Mouse (Mus musculus) liver, embryonic 12.5 days (tissue): ENCODE measurements at regions not wholly inside any gene's neighbourhood (a gene's known extent, or its start where the extent isn't known, plus 50 kb on each side); places are given as distances from the start of the nearest gene placed in this dataset.

Experiments
- ATAC-seq: fragments of 200-750 bp; cut with Nextera tagmentation; 2 replicates; pipeline ENCODE4 v1.8.0; 2017; ENCODE audit warnings: moderate number of reproducible peaks, mild to moderate bottlenecking, moderate library complexity
- H3K27ac ChIP-seq: fragments of 300-500 bp; sonication (generic); 2 replicates; pipeline ENCODE4 v1.5.1; 2016; ENCODE audit warnings: mild to moderate bottlenecking
- H3K27me3 ChIP-seq: fragments of 300-500 bp; sonication (generic); replicated peaks from 2 replicates; pipeline ENCODE4 v1.6.1; 2016; ENCODE audit warnings: mild to moderate bottlenecking, moderate library complexity
- H3K36me3 ChIP-seq: fragments of 300-500 bp; sonication (generic); 2 replicates; pipeline ENCODE4 v1.6.1; 2016; ENCODE audit warnings: mild to moderate bottlenecking, moderate library complexity
- H3K4me1 ChIP-seq: fragments of 300-500 bp; sonication (generic); 2 replicates; pipeline ENCODE4 v1.6.1; 2016
- H3K4me2 ChIP-seq: fragments of 300-500 bp; sonication (generic); 2 replicates; pipeline ENCODE4 v1.6.1; 2016; ENCODE audit warnings: mild to moderate bottlenecking, moderate library complexity
- H3K4me3 ChIP-seq: fragments of 300-500 bp; sonication (generic); 2 replicates; pipeline ENCODE4 v1.5.1; 2016; ENCODE audit warnings: mild to moderate bottlenecking, moderate library complexity
- H3K9ac ChIP-seq: fragments of 300-500 bp; sonication (generic); 2 replicates; pipeline ENCODE4 v1.6.1; 2016; ENCODE audit warnings: mild to moderate bottlenecking, moderate library complexity
- H3K9me3 ChIP-seq: fragments of 300-500 bp; sonication (generic); replicated peaks from 2 replicates; pipeline ENCODE4 v1.6.1; 2016; ENCODE audit warnings: mild to moderate bottlenecking, moderate library complexity
- WGBS: fragments of 180-500 bp; shearing (Covaris S2); methylation state at CpG from one replicate; pipeline ENCODE4 v1.1.7; 2016; ENCODE audit not compliant: insufficient replicate concordance; 5-methylcytosine and 5-hydroxymethylcytosine counted together

DNA sequence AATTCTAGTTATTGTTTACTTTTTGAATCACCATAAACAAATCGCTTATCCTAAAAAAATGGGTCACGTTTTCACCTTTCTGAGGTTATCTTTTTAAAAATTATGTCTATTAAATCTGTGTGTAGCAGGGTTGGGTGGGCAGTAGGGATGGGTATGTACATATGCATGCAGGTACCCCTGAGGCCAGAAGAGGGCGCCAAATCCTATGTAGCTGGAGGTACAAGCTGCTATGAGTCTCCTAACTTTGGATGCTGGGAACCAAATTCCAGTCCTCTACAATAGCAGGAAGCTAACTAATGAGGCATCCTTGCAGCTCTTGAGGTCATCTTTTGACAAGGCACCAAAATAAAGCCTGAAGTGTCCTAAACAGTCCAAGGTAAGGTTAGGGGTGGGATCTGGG lies 714.8 kb upstream of the Sox9 start:
- Histone ChIP-seq H3K4me1 (no peaks in the 10 kb centered on the region), H3K4me2 (no peak overlapping the region), H3K36me3 (no peaks in the 10 kb centered on the region), H3K27me3 (no peaks in the 10 kb centered on the region), H3K9me3 (no peaks in the 10 kb centered on the region), H3K27ac (no peak overlapping the region), H3K4me3 (no peak overlapping the region), H3K9ac (no peak overlapping the region)
- 53% methylated on average over 3 of the region's 3 CpGs for WGBS
- no peak for ATAC-seq

DNA sequence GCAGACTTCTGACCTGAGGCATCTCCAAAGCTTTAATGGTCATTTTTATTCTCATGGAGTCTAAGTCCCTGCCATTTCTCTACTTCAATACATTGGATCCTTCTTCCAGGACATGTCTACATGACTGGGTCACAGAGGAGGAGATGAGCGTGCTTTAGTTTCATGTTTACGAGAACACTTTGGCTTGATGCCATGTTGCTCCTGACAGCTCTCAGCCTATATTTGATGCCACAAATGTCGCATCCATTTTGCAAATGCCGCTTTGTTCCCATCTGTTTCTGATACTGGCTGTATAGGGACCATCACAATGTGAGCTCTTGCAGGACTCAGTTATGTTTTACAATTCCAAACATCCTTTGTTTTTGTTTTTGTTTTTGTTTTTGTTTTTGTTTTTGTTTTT lies 713.2 kb upstream of the Sox9 start:
- WGBS = 81% methylated on average over 4 of the region's 4 CpGs
- H3K9me3 ChIP-seq = no peaks in the 10 kb centered on the region
- H3K4me3 ChIP-seq = no peak overlapping the region
- no peaks in the 10 kb centered on the region for H3K27me3 ChIP-seq
- ATAC-seq = no peak
- H3K36me3 ChIP-seq = no peaks in the 10 kb centered on the region
- H3K4me2 ChIP-seq = no peak overlapping the region
- H3K27ac ChIP-seq = no peak overlapping the region
- H3K9ac ChIP-seq = no peak overlapping the region
- no peaks in the 10 kb centered on the region for H3K4me1 ChIP-seq

DNA sequence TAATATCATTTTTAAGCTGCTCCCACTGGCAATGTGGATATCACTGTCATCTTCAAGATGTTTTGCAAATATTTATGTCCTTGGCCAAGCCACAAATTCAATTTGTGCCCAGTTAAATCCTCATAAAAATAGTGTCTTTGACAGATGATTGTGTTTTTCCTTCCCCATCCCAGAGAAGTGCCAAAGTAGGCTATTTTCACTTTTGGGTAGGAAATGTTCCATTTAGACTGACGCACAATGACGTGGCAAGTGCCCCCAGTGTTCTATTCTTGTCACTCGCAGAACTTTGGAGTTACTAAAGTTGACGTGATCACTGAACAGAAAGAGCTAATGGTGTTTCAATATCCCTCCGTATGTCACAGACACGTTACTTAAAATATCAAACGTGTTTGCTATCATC lies 710.5 kb upstream of the Sox9 start:
- Histone ChIP-seq H3K9me3 (no peaks in the 10 kb centered on the region), H3K27me3 (no peaks in the 10 kb centered on the region), H3K36me3 (no peaks in the 10 kb centered on the region), H3K9ac (no peak overlapping the region), H3K27ac (no peak overlapping the region), H3K4me3 (no peak overlapping the region), H3K4me1 (no peaks in the 10 kb centered on the region), H3K4me2 (no peak overlapping the region)
- no peak for ATAC-seq
- 70% methylated on average over 7 of the region's 7 CpGs for WGBS

DNA sequence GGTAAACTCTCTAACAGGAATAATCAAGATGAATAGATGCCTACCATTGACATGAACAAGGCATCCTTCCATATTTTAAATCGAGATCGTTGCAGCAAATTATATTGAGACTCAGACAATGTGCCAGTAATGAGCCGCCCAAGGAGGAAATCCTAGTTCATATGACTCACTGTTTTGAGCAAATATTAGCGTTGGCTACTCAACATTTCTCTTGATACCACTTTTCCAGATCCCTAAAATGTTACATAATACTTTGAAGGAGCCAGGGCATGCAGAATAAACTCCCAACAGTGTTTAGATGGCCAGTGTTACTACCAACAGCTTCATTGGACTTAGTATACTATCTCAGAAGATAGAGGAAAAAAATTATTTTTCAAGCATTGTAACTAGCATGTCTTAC lies 700.6 kb upstream of the Sox9 start:
- H3K4me3 ChIP-seq = no peak overlapping the region
- ATAC-seq = no peak
- no peaks in the 10 kb centered on the region for H3K9me3 ChIP-seq
- no peaks in the 10 kb centered on the region for H3K27me3 ChIP-seq
- H3K4me2 ChIP-seq = no peak overlapping the region
- H3K9ac ChIP-seq = no peak overlapping the region
- 76% methylated on average over 4 of the region's 4 CpGs for WGBS
- no peak overlapping the region for H3K27ac ChIP-seq
- H3K36me3 ChIP-seq = no peaks in the 10 kb centered on the region
- H3K4me1 ChIP-seq = no peaks in the 10 kb centered on the region

DNA sequence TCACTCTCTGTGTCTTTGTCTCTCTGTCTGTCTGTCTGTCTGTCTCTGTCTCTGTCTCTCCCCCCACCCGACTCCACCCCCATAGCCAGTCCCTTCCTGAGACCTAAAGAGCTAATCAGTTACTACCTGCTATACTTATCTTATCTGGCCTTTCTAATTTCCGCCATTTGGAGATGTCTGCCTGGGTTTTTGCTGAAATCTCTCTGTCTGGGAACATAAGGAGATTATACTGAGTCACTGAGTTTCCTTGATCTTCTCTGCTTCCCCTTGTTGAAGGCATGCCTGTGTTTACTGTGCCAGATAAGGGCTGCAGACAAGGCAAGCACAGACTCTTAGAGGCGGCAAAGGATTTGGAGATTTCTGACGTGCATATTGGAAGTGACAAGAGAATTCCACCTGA lies 699.0 kb upstream of the Sox9 start:
- no peak overlapping the region for H3K4me2 ChIP-seq
- H3K9me3 ChIP-seq = no peaks in the 10 kb centered on the region
- no peak overlapping the region for H3K4me3 ChIP-seq
- no peaks in the 10 kb centered on the region for H3K4me1 ChIP-seq
- no peaks in the 10 kb centered on the region for H3K27me3 ChIP-seq
- no peaks in the 10 kb centered on the region for H3K36me3 ChIP-seq
- 2% methylated on average over 4 of the region's 4 CpGs for WGBS
- H3K9ac ChIP-seq = no peak overlapping the region
- H3K27ac ChIP-seq = no peak overlapping the region
- ATAC-seq = no peak

DNA sequence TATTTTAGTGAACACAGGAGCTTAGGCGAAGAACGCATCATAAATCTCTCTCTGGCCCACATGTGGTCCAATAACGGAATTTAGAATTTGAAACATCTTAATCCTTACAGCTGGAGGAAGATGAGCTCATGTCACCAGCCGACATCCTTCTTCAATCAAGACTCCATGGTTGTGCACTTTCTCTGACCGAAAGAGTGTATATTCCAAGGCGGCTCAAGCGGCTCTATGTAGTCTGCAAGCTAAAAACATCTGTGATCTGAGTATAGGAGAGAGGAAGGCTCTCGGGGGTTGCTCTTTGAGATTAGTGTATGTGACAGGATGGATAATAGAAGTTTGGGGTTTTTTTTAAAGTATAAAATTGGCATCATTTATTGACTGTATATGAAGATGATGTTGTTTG lies 689.9 kb upstream of the Sox9 start:
- H3K4me3 ChIP-seq = no peak overlapping the region
- H3K36me3 ChIP-seq = no peaks in the 10 kb centered on the region
- no peaks in the 10 kb centered on the region for H3K27me3 ChIP-seq
- ATAC-seq = no peak
- WGBS = 72% methylated on average over 8 of the region's 8 CpGs
- H3K9me3 ChIP-seq = no peaks in the 10 kb centered on the region
- no peaks in the 10 kb centered on the region for H3K4me1 ChIP-seq
- H3K27ac ChIP-seq = no peak overlapping the region
- no peak overlapping the region for H3K4me2 ChIP-seq
- H3K9ac ChIP-seq = no peak overlapping the region

DNA sequence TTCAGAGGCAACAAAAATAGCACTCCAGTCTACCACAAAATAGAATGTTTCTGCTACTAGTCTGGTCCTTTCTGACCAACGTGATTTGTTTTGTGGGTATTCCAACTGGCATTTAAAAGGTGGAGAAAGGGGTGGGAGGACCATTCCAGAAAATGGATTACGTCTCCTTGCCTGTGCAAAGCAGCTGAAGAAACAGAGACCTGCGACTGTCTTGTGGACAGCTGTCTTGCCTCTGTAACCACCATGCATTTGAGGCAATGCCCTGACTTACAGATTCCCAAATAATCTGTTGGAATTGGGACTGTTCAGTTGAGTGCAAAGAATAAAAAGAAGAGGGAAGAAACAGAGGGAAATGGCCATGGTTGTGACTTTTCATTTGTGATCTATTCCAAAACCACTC lies 687.0 kb upstream of the Sox9 start:
- Histone ChIP-seq H3K4me3 (no peak overlapping the region), H3K27me3 (no peaks in the 10 kb centered on the region), H3K9ac (no peak overlapping the region), H3K4me2 (no peak overlapping the region), H3K36me3 (no peaks in the 10 kb centered on the region), H3K27ac (no peak overlapping the region), H3K9me3 (no peaks in the 10 kb centered on the region), H3K4me1 (no peaks in the 10 kb centered on the region)
- 46% methylated on average over 3 of the region's 3 CpGs for WGBS
- no peak for ATAC-seq

DNA sequence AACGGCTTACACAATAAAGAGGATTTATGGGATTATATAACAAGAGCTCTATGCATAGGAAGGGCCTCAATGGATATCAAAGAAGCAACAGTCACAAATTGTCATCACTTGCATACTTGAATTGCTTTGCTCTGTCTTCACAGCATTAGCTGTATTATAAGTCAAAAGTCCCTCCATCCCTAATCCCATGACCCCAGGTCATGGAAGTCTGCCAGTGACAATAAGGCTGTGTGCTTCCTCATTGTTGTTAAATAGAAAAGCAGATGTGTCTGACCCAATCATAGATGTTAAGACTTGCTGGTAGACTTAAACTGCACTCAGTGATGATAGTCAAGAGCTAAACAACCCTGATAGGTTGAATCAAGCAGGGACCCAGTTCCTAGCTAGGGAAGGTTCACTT lies 683.9 kb upstream of the Sox9 start:
- Histone ChIP-seq H3K4me3 (no peak overlapping the region), H3K4me1 (no peaks in the 10 kb centered on the region), H3K9ac (no peak overlapping the region), H3K27ac (no peak overlapping the region), H3K9me3 (no peaks in the 10 kb centered on the region), H3K4me2 (no peak overlapping the region), H3K36me3 (no peaks in the 10 kb centered on the region), H3K27me3 (no peaks in the 10 kb centered on the region)
- WGBS = 76% methylated on average over 1 of the region's 1 CpGs
- ATAC-seq = no peak

DNA sequence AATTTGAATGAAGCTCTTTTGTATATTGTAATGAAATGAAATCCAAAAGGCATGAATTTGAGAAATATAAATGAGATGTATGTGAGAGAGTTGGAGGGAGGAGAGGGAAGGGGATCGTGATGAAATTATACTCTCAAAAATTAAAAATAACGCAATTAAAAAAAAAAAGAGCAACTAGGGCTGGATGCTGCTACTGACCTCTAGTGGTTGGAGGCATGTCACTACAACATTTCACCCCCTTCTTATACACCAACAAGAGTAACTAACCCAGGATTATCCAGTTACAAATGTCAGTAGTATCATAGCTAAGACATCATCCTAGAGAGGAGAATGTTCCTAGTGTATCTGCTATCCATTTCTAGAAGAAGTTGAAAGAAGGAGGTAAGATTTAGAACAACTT lies 678.8 kb upstream of the Sox9 start:
- H3K4me3 ChIP-seq = no peak overlapping the region
- 18% methylated on average over 2 of the region's 2 CpGs for WGBS

DNA sequence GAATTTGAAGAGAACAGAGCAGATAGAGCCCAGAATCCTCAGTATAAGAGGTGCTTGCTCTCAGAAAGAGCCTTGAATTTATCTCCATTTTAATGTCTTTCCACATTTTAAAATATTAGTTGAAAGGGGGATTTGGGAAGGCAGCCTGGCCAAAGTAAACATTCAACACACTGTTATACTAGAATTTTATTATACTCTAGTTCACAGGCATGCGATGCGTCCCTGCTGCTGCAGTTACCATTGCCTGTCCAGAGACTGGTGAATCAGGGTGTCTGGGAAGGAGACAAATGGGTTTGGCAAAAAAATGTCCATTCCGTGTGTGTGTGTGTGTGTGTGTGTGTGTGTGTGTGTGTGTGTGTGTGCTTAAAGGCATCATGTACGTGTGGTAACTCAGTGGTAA lies 675.1 kb upstream of the Sox9 start:
- H3K9ac ChIP-seq = no peak overlapping the region
- H3K27ac ChIP-seq = no peak overlapping the region
- H3K36me3 ChIP-seq = no peaks in the 10 kb centered on the region
- H3K9me3 ChIP-seq = no peaks in the 10 kb centered on the region
- H3K27me3 ChIP-seq = no peaks in the 10 kb centered on the region
- no peak overlapping the region for H3K4me3 ChIP-seq
- no peak overlapping the region for H3K4me2 ChIP-seq
- ATAC-seq = no peak
- H3K4me1 ChIP-seq = no peaks in the 10 kb centered on the region
- WGBS = 73% methylated on average over 4 of the region's 4 CpGs

More for the DNA sequence above, 678.8 kb upstream of the Sox9 start:
- H3K27me3 ChIP-seq = no peaks in the 10 kb centered on the region
- no peaks in the 10 kb centered on the region for H3K4me1 ChIP-seq
- H3K36me3 ChIP-seq = no peaks in the 10 kb centered on the region
- ATAC-seq = no peak
- H3K9ac ChIP-seq = no peak overlapping the region
- no peak overlapping the region for H3K27ac ChIP-seq
- H3K4me2 ChIP-seq = no peak overlapping the region
- H3K9me3 ChIP-seq = no peaks in the 10 kb centered on the region

DNA sequence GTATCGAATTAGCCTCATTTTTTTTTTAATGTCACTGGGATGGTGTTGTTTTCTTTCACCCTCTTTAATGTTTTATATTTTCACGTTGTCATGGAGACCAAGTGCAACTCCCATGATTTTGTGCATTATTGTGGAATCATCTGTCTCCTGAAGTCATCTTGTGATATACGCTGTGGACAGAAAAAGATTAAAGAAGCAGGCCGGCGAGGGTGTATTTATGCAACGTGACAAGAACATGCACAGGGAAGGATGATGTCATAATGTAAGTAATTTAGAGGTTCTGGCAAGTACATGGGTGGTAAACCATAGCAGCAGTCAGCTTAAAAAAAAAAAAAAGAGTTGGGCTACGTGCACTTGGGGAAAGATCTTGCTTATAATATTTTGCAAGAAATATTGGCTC lies 674.7 kb upstream of the Sox9 start:
- Histone ChIP-seq H3K9ac (no peak overlapping the region), H3K4me2 (no peak overlapping the region), H3K4me1 (no peaks in the 10 kb centered on the region), H3K9me3 (no peaks in the 10 kb centered on the region), H3K4me3 (no peak overlapping the region), H3K27ac (no peak overlapping the region), H3K36me3 (no peaks in the 10 kb centered on the region), H3K27me3 (no peaks in the 10 kb centered on the region)
- no peak for ATAC-seq
- 71% methylated on average over 7 of the region's 7 CpGs for WGBS

DNA sequence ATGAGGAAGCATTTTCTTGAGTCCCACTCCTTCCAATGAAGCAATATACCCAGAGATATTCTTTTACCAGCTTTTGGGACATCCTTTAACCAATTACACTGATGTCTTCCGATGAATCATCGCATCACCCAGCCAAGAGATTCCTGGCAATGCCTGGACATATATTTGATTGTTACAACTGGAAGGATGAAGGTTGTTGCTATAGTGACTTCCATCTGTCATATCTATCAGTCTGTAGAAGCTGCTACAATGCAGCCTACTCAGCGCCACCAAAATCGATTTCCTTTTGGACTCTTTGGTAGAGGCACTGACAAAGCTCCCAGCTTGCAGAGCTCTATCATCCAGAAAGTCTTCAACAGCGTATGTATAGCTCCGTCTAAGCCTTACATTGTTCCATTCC lies 661.0 kb upstream of the Sox9 start:
- no peaks in the 10 kb centered on the region for H3K9me3 ChIP-seq
- ATAC-seq = no peak
- 83% methylated on average over 6 of the region's 6 CpGs for WGBS
- no peaks in the 10 kb centered on the region for H3K36me3 ChIP-seq
- H3K27me3 ChIP-seq = no peaks in the 10 kb centered on the region
- H3K9ac ChIP-seq = no peak overlapping the region
- no peak overlapping the region for H3K27ac ChIP-seq
- no peak overlapping the region for H3K4me3 ChIP-seq
- H3K4me1 ChIP-seq = no peaks in the 10 kb centered on the region
- no peak overlapping the region for H3K4me2 ChIP-seq

DNA sequence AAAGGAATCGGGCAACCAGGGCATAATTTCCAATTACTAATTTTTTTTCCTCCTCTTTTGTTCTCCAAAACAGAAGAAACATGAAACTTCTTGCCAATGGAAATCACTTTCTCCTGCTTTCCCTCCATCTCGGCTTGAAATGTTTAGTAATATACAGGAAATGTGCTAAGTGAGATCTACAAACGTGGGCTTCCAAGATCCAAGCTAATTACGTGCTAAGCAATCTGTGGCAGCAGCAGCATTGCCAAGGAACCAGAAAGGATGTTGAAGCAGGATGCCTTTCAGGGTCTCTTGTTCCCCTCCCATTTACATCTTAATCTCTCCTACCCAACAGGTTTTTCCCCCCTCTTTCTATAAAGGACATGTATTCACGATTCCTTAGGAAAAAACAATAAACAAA lies 660.2 kb upstream of the Sox9 start:
- no peaks in the 10 kb centered on the region for H3K9me3 ChIP-seq
- H3K27ac ChIP-seq = no peak overlapping the region
- no peaks in the 10 kb centered on the region for H3K4me1 ChIP-seq
- no peaks in the 10 kb centered on the region for H3K36me3 ChIP-seq
- no peak overlapping the region for H3K4me2 ChIP-seq
- no peaks in the 10 kb centered on the region for H3K27me3 ChIP-seq
- H3K4me3 ChIP-seq = no peak overlapping the region
- WGBS = 56% methylated on average over 5 of the region's 5 CpGs
- H3K9ac ChIP-seq = no peak overlapping the region
- no peak for ATAC-seq
